Mouse (Mus musculus) G1E (cell line): Measurements from ENCODE around the gene Cxcl17. TPM values are rescaled to one million over a fixed set of nuclear protein-coding genes. Genes with fewer than 3 reads are reported as not detected.

Source experiments
- ATAC-seq: 2 replicates; pipeline ENCODE4 v1.8.0; 2016; ENCODE audit warnings: mild to moderate bottlenecking; ENCODE audit not compliant: insufficient number of reproducible peaks, poor library complexity, low FRiP score, severe bottlenecking; ENCODE audit errors: extremely low read depth
- DNase-seq: peaks from one replicate; pipeline ENCODE4 v3.0.0; 2012; ENCODE audit warnings: low spot score
- H3K27me3 ChIP-seq: 2 replicates; pipeline ENCODE4 v1.6.1; 2012; ENCODE audit warnings: mild to moderate bottlenecking, low read length, inconsistent platforms; ENCODE audit not compliant: insufficient read depth
- H3K36me3 ChIP-seq: replicated peaks from 2 replicates; pipeline ENCODE3; 2012; ENCODE audit warnings: mild to moderate bottlenecking, inconsistent platforms
- H3K4me1 ChIP-seq: 2 replicates; pipeline ENCODE4 v1.6.1; 2012; ENCODE audit warnings: low read depth, low read length, inconsistent platforms, mixed read lengths; ENCODE audit not compliant: insufficient read depth
- H3K4me3 ChIP-seq: 2 replicates; pipeline ENCODE4 v1.5.1; 2012; ENCODE audit warnings: low read depth, mild to moderate bottlenecking, inconsistent platforms, low read length, moderate library complexity, mixed read lengths
- H3K9me3 ChIP-seq: replicated peaks from 2 replicates; pipeline ENCODE4 v1.6.1; 2012; ENCODE audit warnings: inconsistent platforms
- CTCF ChIP-seq: IDR thresholded peaks from 2 replicates; pipeline ENCODE4 v1.5.1; 2012; ENCODE audit warnings: low read depth, low read length, inconsistent platforms, mixed read lengths
- GATA1 ChIP-seq: IDR thresholded peaks from 2 replicates; pipeline ENCODE4 v1.6.1; 2012; ENCODE audit warnings: borderline replicate concordance, low read length, inconsistent platforms, mixed read lengths
- GATA2 ChIP-seq: IDR thresholded peaks from 2 replicates; pipeline ENCODE4 v1.6.1; 2012; ENCODE audit warnings: low read depth, low read length, inconsistent platforms, borderline replicate concordance
- POLR2AphosphoS5 ChIP-seq: IDR thresholded peaks from 2 replicates; pipeline ENCODE4 v1.6.1; 2012; ENCODE audit warnings: low read depth, low read length, inconsistent platforms; ENCODE audit not compliant: insufficient replicate concordance
- TAL1 ChIP-seq: conservative IDR thresholded peaks from 2 replicates; pipeline ENCODE4 v1.6.1; 2012; ENCODE audit warnings: low read depth, low read length, inconsistent platforms, mixed read lengths
- polyA plus RNA-seq: library from polyadenylated mRNA; stranded (reverse); fragments of >175 nt; gene quantifications from 2 replicates; pipeline ENCODE4 v1.2.3, GENCODE M21; 2012
- total RNA-seq, 2 experiments: library from RNA; stranded (forward) in 1 of 2; stranded (reverse) in 1 of 2; fragments of 200-1000 nt in 1 of 2; fragments of >200 nt in 1 of 2; fragmentation: Nextera tagmentation in 1 of 2; gene quantifications; 2 replicates each; pipeline ENCODE4 v1.2.3; 2014 to 2017

The Cxcl17 gene
- total and polyA plus RNA-seq, 3 experiments = not detected

- no peaks in the 10 kb centered on the region for H3K9me3 ChIP-seq
- H3K4me1 ChIP-seq = no peaks in the 10 kb centered on the region; the same call in 1 of the 2 replicates
- peak; percentile 62 for DNase-seq
- peak; percentile 51 for TF ChIP-seq CTCF
- no peak for TF ChIP-seq GATA2
- ATAC-seq = no peak
- H3K36me3 ChIP-seq = peaks cover 6% of the 10 kb centered on the region
- no peak overlapping the region for H3K4me3 ChIP-seq
- H3K27me3 ChIP-seq = no peaks in the 10 kb centered on the region; the same call in 1 of the 2 replicates
Observed at GRCm38 (mm10) chr7:25424429-25424828, 11.7 kb upstream of the Cxcl17 start.

GRCm38 (mm10) chr7:25422286-25422841 lies 9.7 kb upstream of the Cxcl17 start:
- Histone ChIP-seq H3K9me3 (no peaks in the 10 kb centered on the region), H3K4me1 (no peaks in the 10 kb centered on the region; the same call in 1 of the 2 replicates), H3K27me3 (no peaks in the 10 kb centered on the region; the same call in 1 of the 2 replicates), H3K4me3 (no peak overlapping the region), H3K36me3 (peaks cover 6% of the 10 kb centered on the region)
- DNase-seq (no peak), ATAC-seq (no peak)
- no peak for TF ChIP-seq TAL1
- no peak for TF ChIP-seq CTCF
- no peak for TF ChIP-seq POLR2AphosphoS5
- TF ChIP-seq GATA1 = no peak
- TF ChIP-seq GATA2 = no peak

- Histone ChIP-seq H3K4me3 (no peak overlapping the region), H3K27me3 (no peaks in the 10 kb centered on the region), H3K36me3 (peaks cover 9% of the 10 kb centered on the region), H3K9me3 (no peaks in the 10 kb centered on the region), H3K4me1 (no peaks in the 10 kb centered on the region)
- ATAC-seq = no peak
- DNase-seq = no peak
- TF ChIP-seq GATA2 (no peak), GATA1 (no peak), CTCF (no peak)
Observed at GRCm38 (mm10) chr7:25419943-25420342, 7.3 kb upstream of the Cxcl17 start.

GRCm38 (mm10) chr7:25419536-25419935 lies 6.8 kb upstream of the Cxcl17 start:
- H3K27me3 ChIP-seq = no peaks in the 10 kb centered on the region
- no peak overlapping the region for H3K4me3 ChIP-seq
- ATAC-seq = no peak
- H3K36me3 ChIP-seq = peaks cover 9% of the 10 kb centered on the region
- no peaks in the 10 kb centered on the region for H3K4me1 ChIP-seq
- no peak for DNase-seq
- TF ChIP-seq GATA1 (no peak), POLR2AphosphoS5 (no peak), TAL1 (no peak), GATA2 (no peak), CTCF (no peak)
- no peaks in the 10 kb centered on the region for H3K9me3 ChIP-seq

- Histone ChIP-seq H3K4me3 (no peak overlapping the region), H3K36me3 (peaks cover 6% of the 10 kb centered on the region), H3K9me3 (no peaks in the 10 kb centered on the region), H3K27me3 (no peaks in the 10 kb centered on the region), H3K4me1 (no peaks in the 10 kb centered on the region)
- DNase-seq = no peak
- TF ChIP-seq CTCF = 0 out of 2 replicates have a peak, but pooled peaks have one; percentile 16
- no peak for TF ChIP-seq TAL1
- no peak for TF ChIP-seq GATA1
- TF ChIP-seq POLR2AphosphoS5 = no peak
- TF ChIP-seq GATA2 = no peak
- no peak for ATAC-seq
Observed at GRCm38 (mm10) chr7:25417597-25417996, 4.9 kb upstream of the Cxcl17 start.

GRCm38 (mm10) chr7:25411861-25412260 lies 825 bp downstream of the Cxcl17 start:
- no peak for DNase-seq
- no peaks in the 10 kb centered on the region for H3K4me1 ChIP-seq
- no peaks in the 10 kb centered on the region for H3K9me3 ChIP-seq
- no peak for ATAC-seq
- no peaks in the 10 kb centered on the region for H3K27me3 ChIP-seq
- no peak for TF ChIP-seq POLR2AphosphoS5
- TF ChIP-seq TAL1 = no peak
- TF ChIP-seq GATA2 = no peak
- TF ChIP-seq CTCF = no peak
- TF ChIP-seq GATA1 = no peak
- H3K4me3 ChIP-seq = no peak overlapping the region
- peaks cover 5% of the 10 kb centered on the region for H3K36me3 ChIP-seq
